Mouse (Mus musculus): ENCODE measurements around the gene Clec2i. TPM values are rescaled to one million over a fixed set of nuclear protein-coding genes. Genes with fewer than 3 reads are reported as not detected.

Gene Clec2i
- total and polyA plus RNA-seq, 2 experiments from 2014 or later: 0.06 TPM; not detected in 1

- Histone ChIP-seq H3K4me3 (ENCODE audit: low read length) (peak overlapping the region; percentile 61), H3K9ac (replicated peaks; ENCODE audit: low read length) (peak overlapping the region; percentile 64), H3K4me2 (ENCODE audit: low read depth, low read length) (peak overlapping the region; percentile 61), H3K4me1 (ENCODE audit: insufficient read depth, low read length) (0 out of 2 replicates have a peak, but pooled peaks cover 3% of the 10 kb centered on the region), H3K27ac (peak overlapping the region; percentile 88), H3K36me3 (ENCODE audit: insufficient read depth, low read length) (no peaks in the 10 kb centered on the region), H3K27me3 (ENCODE audit: insufficient read depth, low read length) (no peaks in the 10 kb centered on the region), H3K9me3 (ENCODE audit: low read length) (no peaks in the 10 kb centered on the region)
- DNase-seq (ENCODE audit: low spot score): peak; percentile 13
- TF ChIP-seq CTCF (IDR thresholded peaks at IDR 0.05; ENCODE audit: low read depth): no peak
- under 1% methylated on average over 20 of the region's 20 CpGs for WGBS
- ATAC-seq: no peak
Observed at GRCm38 (mm10) chr6:128842356-128842944, 44.9 kb upstream of the Clec2i start.

- Histone ChIP-seq H3K36me3 (ENCODE audit: insufficient read depth, low read length) (no peaks in the 10 kb centered on the region), H3K27ac (peak overlapping the region; percentile 88), H3K9me3 (ENCODE audit: low read length) (no peaks in the 10 kb centered on the region), H3K9ac (replicated peaks; ENCODE audit: low read length) (peak overlapping the region; percentile 64), H3K4me3 (ENCODE audit: low read length) (peak overlapping the region; percentile 61), H3K4me1 (ENCODE audit: insufficient read depth, low read length) (0 out of 2 replicates have a peak, but pooled peaks cover 3% of the 10 kb centered on the region), H3K4me2 (ENCODE audit: low read depth, low read length) (peak overlapping the region; percentile 61), H3K27me3 (ENCODE audit: insufficient read depth, low read length) (no peaks in the 10 kb centered on the region)
- TF ChIP-seq CTCF (IDR thresholded peaks at IDR 0.05; ENCODE audit: low read depth): peak; percentile 24
- WGBS: under 1% methylated on average over 44 of the region's 44 CpGs
- ATAC-seq (peak; percentile 90), DNase-seq (ENCODE audit: low spot score) (peak; percentile 97)
Observed at GRCm38 (mm10) chr6:128842945-128843478, 44.4 kb upstream of the Clec2i start.

- peak; percentile 57 for ATAC-seq
- Histone ChIP-seq H3K9ac (replicated peaks; ENCODE audit: low read length) (peak overlapping the region; percentile 62), H3K4me1 (ENCODE audit: insufficient read depth, low read length) (0 out of 2 replicates have a peak, but pooled peaks cover 3% of the 10 kb centered on the region), H3K27ac (peak overlapping the region; percentile 81), H3K4me2 (ENCODE audit: low read depth, low read length) (peak overlapping the region; percentile 61), H3K4me3 (ENCODE audit: low read length) (peak overlapping the region; percentile 61), H3K9me3 (ENCODE audit: low read length) (no peaks in the 10 kb centered on the region), H3K36me3 (ENCODE audit: insufficient read depth, low read length) (no peaks in the 10 kb centered on the region), H3K27me3 (ENCODE audit: insufficient read depth, low read length) (no peaks in the 10 kb centered on the region)
- DNase-seq (ENCODE audit: low spot score): peak; percentile 71
- WGBS: under 1% methylated on average over 22 of the region's 22 CpGs
- TF ChIP-seq CTCF (IDR thresholded peaks at IDR 0.05; ENCODE audit: low read depth): no peak; the same call in 1 of the 2 replicates
Observed at GRCm38 (mm10) chr6:128843479-128843992, 43.9 kb upstream of the Clec2i start.

GRCm38 (mm10) chr6:128844131-128844530 is 43.3 kb upstream of the Clec2i start:
- ATAC-seq (no peak), DNase-seq (ENCODE audit: low spot score) (no peak)
- H3K4me3 ChIP-seq (ENCODE audit: low read length): peak overlapping the region; percentile 61
- no peaks in the 10 kb centered on the region for H3K36me3 ChIP-seq (ENCODE audit: insufficient read depth, low read length)
- 0 out of 2 replicates have a peak, but pooled peaks cover 3% of the 10 kb centered on the region for H3K4me1 ChIP-seq (ENCODE audit: insufficient read depth, low read length)
- no peak for TF ChIP-seq CTCF (IDR thresholded peaks at IDR 0.05; ENCODE audit: low read depth)
- whole genome bisulfite sequencing: 22% methylated on average over 8 of the region's 8 CpGs
- H3K9me3 ChIP-seq (ENCODE audit: low read length): no peaks in the 10 kb centered on the region
- no peak overlapping the region; the same call in 1 of the 2 replicates for H3K9ac ChIP-seq (replicated peaks; ENCODE audit: low read length)
- no peaks in the 10 kb centered on the region for H3K27me3 ChIP-seq (ENCODE audit: insufficient read depth, low read length)
- H3K4me2 ChIP-seq (ENCODE audit: low read depth, low read length): peak overlapping the region; percentile 61
- H3K27ac ChIP-seq: no peak overlapping the region; the same call in 1 of the 2 replicates

- WGBS: 79% methylated on average over 5 of the region's 5 CpGs
- no peak overlapping the region for H3K9ac ChIP-seq (replicated peaks; ENCODE audit: low read length)
- H3K27ac ChIP-seq: no peak overlapping the region; the same call in 1 of the 2 replicates
- no peak for ATAC-seq
- H3K4me1 ChIP-seq (ENCODE audit: insufficient read depth, low read length): 0 out of 2 replicates have a peak, but pooled peaks cover 3% of the 10 kb centered on the region
- peak overlapping the region; percentile 61 for H3K4me2 ChIP-seq (ENCODE audit: low read depth, low read length)
- H3K9me3 ChIP-seq (ENCODE audit: low read length): no peaks in the 10 kb centered on the region
- H3K36me3 ChIP-seq (ENCODE audit: insufficient read depth, low read length): no peaks in the 10 kb centered on the region
- DNase-seq (ENCODE audit: low spot score): no peak
- no peak for TF ChIP-seq CTCF (IDR thresholded peaks at IDR 0.05; ENCODE audit: low read depth)
- H3K4me3 ChIP-seq (ENCODE audit: low read length): peak overlapping the region; percentile 61; the same call in 1 of the 2 replicates
- H3K27me3 ChIP-seq (ENCODE audit: insufficient read depth, low read length): no peaks in the 10 kb centered on the region
Observed at GRCm38 (mm10) chr6:128844586-128845080, 42.8 kb upstream of the Clec2i start.

- Histone ChIP-seq H3K4me3 (ENCODE audit: low read length) (no peak overlapping the region), H3K4me1 (ENCODE audit: insufficient read depth, low read length) (0 out of 2 replicates have a peak, but pooled peaks cover 3% of the 10 kb centered on the region), H3K9ac (replicated peaks; ENCODE audit: low read length) (no peak overlapping the region), H3K9me3 (ENCODE audit: low read length) (no peaks in the 10 kb centered on the region), H3K36me3 (ENCODE audit: insufficient read depth, low read length) (no peaks in the 10 kb centered on the region), H3K4me2 (ENCODE audit: low read depth, low read length) (no peak overlapping the region), H3K27me3 (ENCODE audit: insufficient read depth, low read length) (no peaks in the 10 kb centered on the region), H3K27ac (no peak overlapping the region)
- peak; percentile 100 for TF ChIP-seq CTCF (IDR thresholded peaks at IDR 0.05; ENCODE audit: low read depth)
- ATAC-seq: peak; percentile 33
- DNase-seq (ENCODE audit: low spot score): peak; percentile 93
- WGBS: 33% methylated on average over 7 of the region's 7 CpGs
Observed at GRCm38 (mm10) chr6:128845319-128845979, 41.9 kb upstream of the Clec2i start.

Data from hindbrain, postnatal 0 days (tissue).